Mouse (Mus musculus) CD4-positive, CD25-positive, alpha-beta regulatory T cell, adult 4 months (primary cell): ENCODE measurements at regions not wholly inside any gene's neighbourhood (a gene's known extent, or its start where the extent isn't known, plus 50 kb on each side); places are given as distances from the start of the nearest gene placed in this dataset.

ENCODE experiments used
- ATAC-seq: one replicate; pipeline ENCODE4 v1.8.0; 2017

- no peak for ATAC-seq
These were observed 81.7 kb upstream of the Cers4 start for GRCm38 (mm10) chr8:4411126-4411525.

- no peak for ATAC-seq
These were observed 81.0 kb upstream of the Cers4 start for GRCm38 (mm10) chr8:4411836-4412235.

- ATAC-seq = peak; percentile 62
These were observed 79.6 kb upstream of the Cers4 start for GRCm38 (mm10) chr8:4413206-4413605.

GRCm38 (mm10) chr8:4413764-4414163, 79.1 kb upstream of the Cers4 start:
- no peak for ATAC-seq

- ATAC-seq = no peak
These were observed 75.7 kb upstream of the Cers4 start for GRCm38 (mm10) chr8:4417141-4417540.

GRCm38 (mm10) chr8:4433161-4433560, 59.7 kb upstream of the Cers4 start:
- ATAC-seq = no peak

- ATAC-seq = no peak
These were observed 56.3 kb upstream of the Cers4 start for GRCm38 (mm10) chr8:4436546-4436945.
